Mouse (Mus musculus) erythroblast, embryonic 14.5 days (primary cell): Measurements from ENCODE around the gene Grin3b.

Experiments
- GATA1 ChIP-seq: IDR thresholded peaks from 2 replicates; pipeline ENCODE4 v1.6.1; 2012; ENCODE audit warnings: low read length, inconsistent platforms, mixed read lengths
- TAL1 ChIP-seq: IDR thresholded peaks from 3 replicates; pipeline ENCODE4 v1.6.1; 2012; ENCODE audit warnings: low read length, inconsistent platforms, mixed read lengths

- no peak for TF ChIP-seq GATA1
- no peak for TF ChIP-seq TAL1
Measured at GRCm38 (mm10) chr10:80023758-80024157, 53.2 kb downstream of the Grin3b start.
